Mouse (Mus musculus): Measurements from ENCODE around the gene Nubpl. TPM values are rescaled to one million over a fixed set of nuclear protein-coding genes. Genes with fewer than 3 reads are reported as not detected.

Nubpl gene
- polyA plus RNA-seq, 1 experiment, result 6.4 TPM

- Histone ChIP-seq H3K36me3 (ENCODE audit: control insufficient read depth, insufficient read depth) (no peaks in the 10 kb centered on the region), H3K79me3 (ENCODE audit: low read depth) (no peaks in the 10 kb centered on the region), H3K27me3 (ENCODE audit: control insufficient read depth, insufficient read depth, insufficient read length) (no peaks in the 10 kb centered on the region), H3K4me3 (ENCODE audit: insufficient read depth, poor library complexity, severe bottlenecking) (no peak overlapping the region), H3ac (ENCODE audit: control insufficient read depth, insufficient read length, low read depth) (no peak overlapping the region), H3K79me2 (ENCODE audit: control insufficient read depth, insufficient read depth) (no peaks in the 10 kb centered on the region)
- TF ChIP-seq USF1 (IDR thresholded peaks at IDR 0.05; ENCODE audit: low read depth) (no peak), CEBPB (IDR thresholded peaks at IDR 0.05; ENCODE audit: low read depth) (no peak), MYOD1 (IDR thresholded peaks at IDR 0.05; ENCODE audit: control insufficient read depth, insufficient read length, low read depth) (no peak), FOSL1 (IDR thresholded peaks at IDR 0.05; ENCODE audit: insufficient read depth, low read length, poor library complexity, severe bottlenecking) (no peak), MYOG (IDR thresholded peaks at IDR 0.05; ENCODE audit: control insufficient read depth, extremely low read depth, insufficient read length) (no peak), CTCF (IDR thresholded peaks at IDR 0.05; ENCODE audit: control insufficient read depth, insufficient read depth, insufficient read length) (no peak), MAX (IDR thresholded peaks at IDR 0.05) (no peak)
These were observed 237.7 kb downstream of the Nubpl start for GRCm38 (mm10) chr12:52335142-52335765.

DNA sequence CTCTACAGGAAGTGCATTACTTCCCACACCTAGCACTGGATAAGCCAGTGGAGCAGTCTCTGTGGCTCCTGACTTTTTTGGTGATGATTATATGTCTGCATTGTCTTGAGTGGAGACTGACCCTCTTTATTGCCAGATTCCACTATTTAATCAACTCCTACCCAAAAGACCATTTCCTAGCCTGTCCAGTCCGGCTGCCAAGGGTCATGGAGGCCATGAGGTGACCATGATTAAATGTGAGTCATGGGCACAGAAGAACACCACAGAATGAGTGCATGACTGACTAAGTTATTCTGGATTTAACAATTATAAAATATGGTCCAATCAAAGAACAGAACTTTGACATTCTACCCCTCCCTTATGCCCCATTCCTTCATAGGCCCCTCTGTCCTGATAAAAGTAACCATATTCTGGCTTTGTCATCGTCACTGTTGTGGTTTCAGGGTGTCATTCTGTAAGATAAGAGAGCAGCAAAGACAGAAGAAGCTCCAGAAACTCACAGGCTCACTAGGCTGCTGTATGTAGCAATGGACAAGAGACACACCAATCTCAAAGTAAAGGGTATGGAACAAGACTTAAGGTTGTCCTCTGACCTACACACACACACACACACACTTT is 240.7 kb downstream of the Nubpl start:
- H3ac ChIP-seq (ENCODE audit: control insufficient read depth, insufficient read length, low read depth), result no peak overlapping the region
- no peaks in the 10 kb centered on the region for H3K36me3 ChIP-seq (ENCODE audit: control insufficient read depth, insufficient read depth)
- H3K79me3 ChIP-seq (ENCODE audit: low read depth), result no peaks in the 10 kb centered on the region
- no peaks in the 10 kb centered on the region for H3K27me3 ChIP-seq (ENCODE audit: control insufficient read depth, insufficient read depth, insufficient read length)
- no peaks in the 10 kb centered on the region for H3K79me2 ChIP-seq (ENCODE audit: control insufficient read depth, insufficient read depth)
- TF ChIP-seq USF1 (IDR thresholded peaks at IDR 0.05; ENCODE audit: low read depth) (peak; percentile 83), FOSL1 (IDR thresholded peaks at IDR 0.05; ENCODE audit: insufficient read depth, low read length, poor library complexity, severe bottlenecking) (no peak), MYOD1 (IDR thresholded peaks at IDR 0.05; ENCODE audit: control insufficient read depth, insufficient read length, low read depth) (peak; percentile 33), CEBPB (IDR thresholded peaks at IDR 0.05; ENCODE audit: low read depth) (no peak), MYOG (IDR thresholded peaks at IDR 0.05; ENCODE audit: control insufficient read depth, extremely low read depth, insufficient read length) (no peak), CTCF (IDR thresholded peaks at IDR 0.05; ENCODE audit: control insufficient read depth, insufficient read depth, insufficient read length) (no peak), MAX (IDR thresholded peaks at IDR 0.05) (no peak)
- no peak overlapping the region for H3K4me3 ChIP-seq (ENCODE audit: insufficient read depth, poor library complexity, severe bottlenecking)

GRCm38 (mm10) chr12:52346611-52347010 is 249.1 kb downstream of the Nubpl start:
- H3K79me2 ChIP-seq (ENCODE audit: control insufficient read depth, insufficient read depth), result no peaks in the 10 kb centered on the region
- no peak overlapping the region for H3ac ChIP-seq (ENCODE audit: control insufficient read depth, insufficient read length, low read depth)
- no peak overlapping the region for H3K4me3 ChIP-seq (ENCODE audit: insufficient read depth, poor library complexity, severe bottlenecking)
- H3K36me3 ChIP-seq (ENCODE audit: control insufficient read depth, insufficient read depth), result no peaks in the 10 kb centered on the region
- no peaks in the 10 kb centered on the region for H3K79me3 ChIP-seq (ENCODE audit: low read depth)
- no peak for TF ChIP-seq CTCF (IDR thresholded peaks at IDR 0.05; ENCODE audit: control insufficient read depth, insufficient read depth, insufficient read length)
- no peaks in the 10 kb centered on the region for H3K27me3 ChIP-seq (ENCODE audit: control insufficient read depth, insufficient read depth, insufficient read length)

- TF ChIP-seq USF1 (IDR thresholded peaks at IDR 0.05; ENCODE audit: low read depth), result no peak
- no peak for TF ChIP-seq FOSL1 (IDR thresholded peaks at IDR 0.05; ENCODE audit: insufficient read depth, low read length, poor library complexity, severe bottlenecking)
- no peak for TF ChIP-seq CTCF (IDR thresholded peaks at IDR 0.05; ENCODE audit: control insufficient read depth, insufficient read depth, insufficient read length)
- no peak for TF ChIP-seq MYOG (IDR thresholded peaks at IDR 0.05; ENCODE audit: control insufficient read depth, extremely low read depth, insufficient read length)
- TF ChIP-seq CEBPB (IDR thresholded peaks at IDR 0.05; ENCODE audit: low read depth), result no peak
- TF ChIP-seq MAX (IDR thresholded peaks at IDR 0.05), result no peak
- no peak for TF ChIP-seq MYOD1 (IDR thresholded peaks at IDR 0.05; ENCODE audit: control insufficient read depth, insufficient read length, low read depth)
- Histone ChIP-seq H3K4me3 (ENCODE audit: insufficient read depth, poor library complexity, severe bottlenecking) (no peak overlapping the region), H3ac (ENCODE audit: control insufficient read depth, insufficient read length, low read depth) (no peak overlapping the region), H3K79me3 (ENCODE audit: low read depth) (no peaks in the 10 kb centered on the region), H3K79me2 (ENCODE audit: control insufficient read depth, insufficient read depth) (no peaks in the 10 kb centered on the region), H3K27me3 (ENCODE audit: control insufficient read depth, insufficient read depth, insufficient read length) (no peaks in the 10 kb centered on the region), H3K36me3 (ENCODE audit: control insufficient read depth, insufficient read depth) (no peaks in the 10 kb centered on the region)
These were observed 252.7 kb downstream of the Nubpl start for GRCm38 (mm10) chr12:52350276-52350675.

- no peak overlapping the region for H3K4me3 ChIP-seq (ENCODE audit: insufficient read depth, poor library complexity, severe bottlenecking)
These were observed 261.9 kb downstream of the Nubpl start for GRCm38 (mm10) chr12:52359484-52359883.

More at GRCm38 (mm10) chr12:52359484-52359883, 261.9 kb downstream of the Nubpl start:
- H3ac ChIP-seq (ENCODE audit: control insufficient read depth, insufficient read length, low read depth), result no peak overlapping the region
- H3K27me3 ChIP-seq (ENCODE audit: control insufficient read depth, insufficient read depth, insufficient read length), result no peaks in the 10 kb centered on the region
- no peaks in the 10 kb centered on the region for H3K36me3 ChIP-seq (ENCODE audit: control insufficient read depth, insufficient read depth)
- TF ChIP-seq MYOD1 (IDR thresholded peaks at IDR 0.05; ENCODE audit: control insufficient read depth, insufficient read length, low read depth) (no peak), MAX (IDR thresholded peaks at IDR 0.05) (no peak), FOSL1 (IDR thresholded peaks at IDR 0.05; ENCODE audit: insufficient read depth, low read length, poor library complexity, severe bottlenecking) (no peak), MYOG (IDR thresholded peaks at IDR 0.05; ENCODE audit: control insufficient read depth, extremely low read depth, insufficient read length) (no peak), CEBPB (IDR thresholded peaks at IDR 0.05; ENCODE audit: low read depth) (no peak), CTCF (IDR thresholded peaks at IDR 0.05; ENCODE audit: control insufficient read depth, insufficient read depth, insufficient read length) (no peak), USF1 (IDR thresholded peaks at IDR 0.05; ENCODE audit: low read depth) (no peak)
- no peaks in the 10 kb centered on the region for H3K79me3 ChIP-seq (ENCODE audit: low read depth)
- H3K79me2 ChIP-seq (ENCODE audit: control insufficient read depth, insufficient read depth), result no peaks in the 10 kb centered on the region

Measured in C2C12 (cell line).